Mouse (Mus musculus) ES-Bruce4 (cell line): ENCODE results near the gene BC004004. TPM values are rescaled to one million over a fixed set of nuclear protein-coding genes. Genes with fewer than 3 reads are reported as not detected.

Experiments used
- H3K27ac ChIP-seq: 2 replicates; pipeline ENCODE4 v1.5.1; 2012; ENCODE audit warnings: low read length, inconsistent platforms; ENCODE audit not compliant: insufficient read depth
- H3K27me3 ChIP-seq: 2 replicates; pipeline ENCODE4 v1.6.1; 2012; ENCODE audit warnings: mild to moderate bottlenecking, low read length, inconsistent platforms; ENCODE audit not compliant: control insufficient read depth, poor library complexity, insufficient read depth, severe bottlenecking
- H3K36me3 ChIP-seq: 2 replicates; pipeline ENCODE4 v1.6.1; 2012; ENCODE audit warnings: inconsistent platforms, mild to moderate bottlenecking, low read length, moderate library complexity; ENCODE audit not compliant: control insufficient read depth, poor library complexity, insufficient read depth, severe bottlenecking
- H3K4me1 ChIP-seq: one replicate; pipeline ENCODE4 v1.8.1; 2011; ENCODE audit warnings: low read length; ENCODE audit not compliant: control insufficient read depth, insufficient read depth
- H3K4me3 ChIP-seq: 2 replicates; pipeline ENCODE4 v1.5.1; 2011; ENCODE audit warnings: low read depth, mild to moderate bottlenecking, low read length
- H3K9ac ChIP-seq: 2 replicates; pipeline ENCODE4 v1.6.1; 2012; ENCODE audit warnings: low read depth, mild to moderate bottlenecking, inconsistent platforms; ENCODE audit not compliant: poor library complexity, severe bottlenecking
- H3K9me3 ChIP-seq: replicated peaks from 2 replicates; pipeline ENCODE4 v1.6.1; 2012; ENCODE audit warnings: mild to moderate bottlenecking, low read length, inconsistent platforms; ENCODE audit not compliant: control insufficient read depth, poor library complexity, insufficient read depth, severe bottlenecking
- CTCF ChIP-seq: IDR thresholded peaks from one replicate; pipeline ENCODE4 v1.8.1; 2011; ENCODE audit warnings: low read depth, low read length
- EP300 ChIP-seq: IDR thresholded peaks from 2 replicates; pipeline ENCODE4 v1.6.1; 2011; ENCODE audit warnings: low read depth, low read length; ENCODE audit not compliant: insufficient read depth
- POLR2A ChIP-seq: IDR thresholded peaks from one replicate; pipeline ENCODE4 v1.8.1; 2011; ENCODE audit warnings: low read length; ENCODE audit not compliant: insufficient read depth
- polyA plus RNA-seq: library from polyadenylated mRNA; stranded (reverse); fragments of >200 nt; gene quantifications from 2 replicates; pipeline ENCODE4 v1.2.4, GENCODE M21; 2011; ENCODE audit warnings: low read depth; ENCODE audit not compliant: missing spikeins, insufficient read depth, insufficient read length

BC004004 gene
- polyA plus RNA-seq, 1 experiment, result 54.0 TPM

GRCm38 (mm10) chr17:29237772-29238420 is 30.7 kb upstream of the BC004004 start, which contains the start of gene Cpne5:
Cpne5 (minus strand) TSS chr17:29238167.
- Histone ChIP-seq H3K27me3 (peaks cover 12% of the 10 kb centered on the region; the same call in 1 of the 2 replicates), H3K9ac (peak within 1 kb of the TSS; percentile 67), H3K4me1 (no peaks in the 10 kb centered on the region), H3K9me3 (no peaks in the 10 kb centered on the region), H3K4me3 (peak within 1 kb of the TSS; percentile 62), H3K27ac (no peak within 1 kb of the TSS), H3K36me3 (no peaks in the 10 kb centered on the region)
- TF ChIP-seq CTCF, result no peak
- TF ChIP-seq EP300, result no peak
- TF ChIP-seq POLR2A, result no peak

GRCm38 (mm10) chr17:29238421-29238945 is 30.1 kb upstream of the BC004004 start:
- no peak overlapping the region for H3K27ac ChIP-seq
- no peaks in the 10 kb centered on the region for H3K4me1 ChIP-seq
- no peak for TF ChIP-seq POLR2A
- no peak for TF ChIP-seq EP300
- no peak for TF ChIP-seq CTCF
- H3K9me3 ChIP-seq, result no peaks in the 10 kb centered on the region
- H3K27me3 ChIP-seq, result peaks cover 12% of the 10 kb centered on the region; the same call in 1 of the 2 replicates
- no peaks in the 10 kb centered on the region for H3K36me3 ChIP-seq
- peak overlapping the region; percentile 62 for H3K4me3 ChIP-seq
- H3K9ac ChIP-seq, result 0 out of 2 replicates have a peak overlapping the region, but pooled peaks have one; percentile 67

GRCm38 (mm10) chr17:29244912-29245311 is 23.7 kb upstream of the BC004004 start:
- H3K4me1 ChIP-seq, result no peaks in the 10 kb centered on the region
- no peaks in the 10 kb centered on the region for H3K9me3 ChIP-seq
- no peak overlapping the region for H3K9ac ChIP-seq
- no peaks in the 10 kb centered on the region for H3K27me3 ChIP-seq
- no peak overlapping the region for H3K4me3 ChIP-seq
- peaks cover under 1% of the 10 kb centered on the region for H3K36me3 ChIP-seq
- TF ChIP-seq POLR2A (no peak), EP300 (no peak), CTCF (no peak)
- H3K27ac ChIP-seq, result no peak overlapping the region

- H3K27me3 ChIP-seq, result no peaks in the 10 kb centered on the region
- H3K27ac ChIP-seq, result no peak overlapping the region
- no peak overlapping the region for H3K4me3 ChIP-seq
- peaks cover 5% of the 10 kb centered on the region for H3K36me3 ChIP-seq
- TF ChIP-seq EP300 (no peak), CTCF (no peak), POLR2A (no peak)
- no peaks in the 10 kb centered on the region for H3K9me3 ChIP-seq
- H3K4me1 ChIP-seq, result no peaks in the 10 kb centered on the region
- H3K9ac ChIP-seq, result no peak overlapping the region
Measured at GRCm38 (mm10) chr17:29245725-29246124, 22.9 kb upstream of the BC004004 start.

- Histone ChIP-seq H3K36me3 (peaks cover 12% of the 10 kb centered on the region), H3K4me1 (no peaks in the 10 kb centered on the region), H3K27ac (no peak overlapping the region), H3K9ac (no peak overlapping the region), H3K4me3 (no peak overlapping the region), H3K9me3 (no peaks in the 10 kb centered on the region), H3K27me3 (no peaks in the 10 kb centered on the region)
- TF ChIP-seq EP300, result no peak
- peak; percentile 22 for TF ChIP-seq CTCF
- TF ChIP-seq POLR2A, result no peak
Measured at GRCm38 (mm10) chr17:29246602-29247001, 22.0 kb upstream of the BC004004 start.

GRCm38 (mm10) chr17:29247881-29248280 is 20.7 kb upstream of the BC004004 start:
- Histone ChIP-seq H3K36me3 (peaks cover 12% of the 10 kb centered on the region), H3K27me3 (no peaks in the 10 kb centered on the region), H3K4me3 (no peak overlapping the region), H3K4me1 (no peaks in the 10 kb centered on the region), H3K27ac (no peak overlapping the region), H3K9ac (no peak overlapping the region), H3K9me3 (no peaks in the 10 kb centered on the region)
- TF ChIP-seq EP300, result no peak
- TF ChIP-seq CTCF, result no peak
- TF ChIP-seq POLR2A, result no peak
